Mouse (Mus musculus) olfactory bulb, adult 2 months (tissue): ENCODE measurements at regions not wholly inside any gene's neighbourhood (a gene's known extent, or its start where the extent isn't known, plus 50 kb on each side); places are given as distances from the start of the nearest gene placed in this dataset.

Source experiments
- CTCF ChIP-seq: fragments of 200-500 bp; IDR thresholded peaks from 2 replicates; pipeline ENCODE4 v1.5.1; 2012; ENCODE audit warnings: low read depth, mild to moderate bottlenecking, low read length, moderate library complexity; ENCODE audit not compliant: insufficient read depth
- POLR2A ChIP-seq: fragments of 200-500 bp; IDR thresholded peaks from 2 replicates; pipeline ENCODE4 v1.6.1; 2012; ENCODE audit warnings: mild to moderate bottlenecking, low read depth, low read length, moderate library complexity; ENCODE audit not compliant: insufficient read depth

DNA sequence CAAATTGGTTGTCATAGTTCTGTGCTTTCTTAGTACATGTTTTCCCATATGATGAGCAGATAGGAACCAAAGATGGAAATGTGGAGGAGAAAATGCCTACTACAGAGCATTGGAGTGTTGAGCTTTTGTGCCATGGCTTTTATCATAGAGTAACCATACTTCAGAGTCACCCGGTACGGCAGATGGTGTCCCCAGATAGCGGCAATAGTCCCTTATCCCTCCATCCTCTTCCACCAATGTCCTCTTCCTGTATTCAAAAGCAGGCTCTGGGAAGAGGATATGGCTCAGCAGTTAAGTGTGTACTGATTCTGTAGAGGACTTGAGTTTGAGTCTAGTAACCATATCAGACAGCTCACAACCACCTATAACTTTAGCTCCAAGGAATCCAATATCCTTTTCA lies 106.3 kb downstream of the 1190002N15Rik start:
- TF ChIP-seq CTCF (no peak), POLR2A (no peak)
